Mouse (Mus musculus) kidney, adult 2 months (tissue): ENCODE results near the gene Myoc.

Experiments used
- CTCF ChIP-seq: fragments of 200-500 bp; conservative IDR thresholded peaks from 2 replicates; pipeline ENCODE4 v1.5.1; 2011; ENCODE audit warnings: low read depth, mild to moderate bottlenecking, control low read depth, low read length, moderate library complexity, mixed read lengths; ENCODE audit not compliant: insufficient read depth, insufficient read length
- POLR2A ChIP-seq: fragments of 200-500 bp; IDR thresholded peaks from one replicate; pipeline ENCODE4 v1.6.1; 2011; ENCODE audit warnings: low read depth, low read length, control low read depth

DNA sequence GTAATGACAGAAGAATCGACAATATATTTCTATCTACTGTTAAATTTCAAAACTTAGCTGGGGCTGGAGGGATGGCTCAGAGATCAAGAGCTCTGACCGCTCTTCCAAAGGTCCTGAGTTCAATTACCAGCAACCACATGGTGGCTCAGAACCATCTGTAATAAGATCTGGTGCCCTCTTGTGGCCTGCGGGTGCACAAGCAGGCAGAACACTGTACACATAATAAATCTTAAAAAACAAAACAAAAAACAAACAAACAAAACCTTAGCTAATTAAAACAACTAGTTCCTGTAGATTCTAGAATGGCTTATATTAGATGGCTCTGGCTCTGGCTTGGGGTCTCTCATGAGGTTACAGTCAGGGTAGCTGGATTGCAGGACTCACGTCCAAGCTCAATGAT lies 18.5 kb upstream of the Myoc start:
- TF ChIP-seq POLR2A (no peak), CTCF (peak; percentile 53)
